Mouse (Mus musculus): ENCODE measurements at regions not wholly inside any gene's neighbourhood (a gene's known extent, or its start where the extent isn't known, plus 50 kb on each side); places are given as distances from the start of the nearest gene placed in this dataset.

DNA sequence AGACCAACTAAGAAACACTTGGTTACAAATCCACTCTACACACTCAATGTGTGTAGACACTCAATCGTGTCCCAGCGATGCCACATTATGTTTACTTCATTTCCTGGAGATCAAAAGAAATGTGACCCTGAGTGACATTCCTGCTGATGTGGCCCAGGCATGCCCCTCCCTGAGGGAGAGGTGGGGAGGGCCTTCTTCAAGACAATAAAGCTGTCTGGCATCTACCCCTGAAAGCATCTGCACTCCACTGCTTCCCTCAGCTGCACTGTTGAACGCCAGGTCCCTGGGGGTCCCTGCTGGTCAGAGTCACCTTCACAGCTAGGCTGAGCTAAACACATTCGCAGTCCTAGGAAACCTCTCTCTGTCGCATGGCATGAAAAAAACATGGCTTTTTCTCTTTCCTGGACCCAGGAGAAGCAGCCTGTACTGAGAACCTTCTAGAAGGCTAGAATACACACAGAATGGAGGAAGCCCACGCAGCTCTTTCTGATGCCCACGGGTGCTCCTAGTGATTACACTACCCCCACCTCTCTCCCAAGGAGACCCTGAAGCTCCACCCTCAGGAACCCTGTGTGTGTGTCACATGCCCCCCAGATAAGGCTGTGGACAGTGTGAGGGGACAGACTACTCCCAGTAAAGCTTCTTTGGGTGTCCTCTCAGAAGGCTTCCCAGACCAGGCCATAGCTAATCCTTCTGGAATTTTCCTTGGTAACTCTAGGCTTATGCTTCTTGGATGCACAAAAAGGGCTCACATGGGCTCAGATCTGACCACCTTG lies 61.8 kb upstream of the Cpeb4 start:
- DNase-seq: peak; percentile 4
- TF ChIP-seq CTCF (IDR thresholded peaks at IDR 0.05; ENCODE audit: insufficient read depth, low read length) (no peak), POLR2A (IDR thresholded peaks at IDR 0.05; ENCODE audit: borderline replicate concordance, extremely low read depth, low read depth, low read length) (no peak)
- no peak overlapping the region for H3K4me3 ChIP-seq (replicated peaks; ENCODE audit: extremely low read depth, low read depth, low read length)
- peaks cover 20% of the 10 kb centered on the region for H3K4me1 ChIP-seq (ENCODE audit: control insufficient read depth, insufficient read depth, low read length)
- 55% methylated on average over 7 of the region's 7 CpGs for WGBS

DNA sequence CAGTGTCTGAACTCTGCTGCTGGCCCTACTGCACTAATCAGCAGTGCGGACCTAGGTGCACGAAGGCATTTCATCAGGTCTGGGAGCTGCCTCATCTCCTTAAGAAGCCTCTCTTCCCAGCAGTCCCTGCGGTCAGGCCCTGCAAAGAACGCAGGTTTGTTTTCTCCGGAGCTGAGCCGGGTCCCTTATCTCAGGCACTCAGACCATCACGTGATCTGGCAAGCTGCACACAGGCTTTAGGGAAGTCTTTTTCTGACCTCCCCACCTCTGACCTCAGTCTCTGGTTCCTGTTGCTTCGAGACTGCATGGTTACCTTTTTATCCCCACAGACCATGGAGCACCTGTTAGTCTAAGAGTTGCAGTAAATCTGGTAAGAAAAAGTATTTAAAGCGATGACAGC lies 59.8 kb upstream of the Cpeb4 start:
- 32% methylated on average over 9 of the region's 9 CpGs for WGBS
- DNase-seq: peak; percentile 42
- H3K4me1 ChIP-seq (ENCODE audit: control insufficient read depth, insufficient read depth, low read length): peaks cover 20% of the 10 kb centered on the region
- TF ChIP-seq CTCF (IDR thresholded peaks at IDR 0.05; ENCODE audit: insufficient read depth, low read length) (no peak), POLR2A (IDR thresholded peaks at IDR 0.05; ENCODE audit: borderline replicate concordance, extremely low read depth, low read depth, low read length) (no peak)
- H3K4me3 ChIP-seq (replicated peaks; ENCODE audit: extremely low read depth, low read depth, low read length): no peak overlapping the region

DNA sequence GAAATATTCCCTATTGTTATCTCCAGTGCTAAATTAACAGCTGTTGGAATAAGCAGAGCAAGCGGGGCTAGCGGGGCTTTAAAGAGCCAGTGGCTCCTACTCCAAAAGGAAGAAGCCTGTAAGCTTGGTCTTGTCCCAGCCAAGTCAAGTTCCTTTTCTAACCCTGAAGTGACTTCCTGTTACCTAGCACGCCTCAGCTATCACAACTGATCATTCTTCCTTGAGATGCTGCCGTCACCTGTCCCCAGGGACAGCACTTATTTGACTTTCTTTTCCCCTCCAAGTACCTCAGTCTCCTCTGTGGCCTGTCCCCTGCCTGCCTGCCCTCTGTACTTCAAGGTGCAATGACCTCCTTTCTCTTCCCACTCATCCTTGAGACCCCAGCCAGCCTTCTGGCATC lies 57.4 kb upstream of the Cpeb4 start:
- 61% methylated on average over 4 of the region's 4 CpGs for WGBS
- no peak for DNase-seq
- Histone ChIP-seq H3K4me1 (ENCODE audit: control insufficient read depth, insufficient read depth, low read length) (peaks cover 5% of the 10 kb centered on the region), H3K4me3 (replicated peaks; ENCODE audit: extremely low read depth, low read depth, low read length) (no peak overlapping the region)
- TF ChIP-seq CTCF (IDR thresholded peaks at IDR 0.05; ENCODE audit: insufficient read depth, low read length) (no peak), POLR2A (IDR thresholded peaks at IDR 0.05; ENCODE audit: borderline replicate concordance, extremely low read depth, low read depth, low read length) (no peak)

DNA sequence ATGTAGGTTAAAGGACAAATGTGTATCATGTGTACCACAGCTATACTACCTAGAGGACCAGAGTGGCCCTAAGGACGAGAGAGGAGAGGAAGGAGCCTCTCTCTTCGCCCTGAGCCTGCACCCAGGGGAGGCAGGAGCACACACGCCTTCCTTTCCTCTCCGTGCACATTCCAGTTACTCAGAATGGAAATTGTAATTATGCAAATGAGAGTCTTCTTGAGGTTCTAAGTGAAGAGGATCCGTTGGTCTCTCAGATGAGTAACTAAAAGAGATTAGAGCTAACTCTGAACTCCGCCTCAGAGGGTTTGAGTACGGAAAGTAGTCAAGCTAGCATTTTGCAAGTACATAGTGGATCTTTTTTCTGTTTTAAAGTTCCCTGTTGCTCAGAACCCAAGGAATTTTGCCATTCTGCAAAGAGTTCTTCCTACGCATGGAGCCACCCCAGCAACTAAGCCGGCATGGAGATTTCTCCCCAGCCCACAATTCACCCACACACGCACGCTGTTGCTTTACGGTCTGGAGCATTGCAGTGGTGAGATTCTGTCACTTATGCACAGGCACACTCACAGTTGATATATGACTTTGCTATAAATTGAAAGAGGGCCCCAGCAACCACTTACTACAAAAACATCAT lies 56.0 kb upstream of the Cpeb4 start:
- no peak for DNase-seq
- H3K4me3 ChIP-seq (replicated peaks; ENCODE audit: extremely low read depth, low read depth, low read length): no peak overlapping the region
- no peak for TF ChIP-seq POLR2A (IDR thresholded peaks at IDR 0.05; ENCODE audit: borderline replicate concordance, extremely low read depth, low read depth, low read length)
- TF ChIP-seq CTCF (IDR thresholded peaks at IDR 0.05; ENCODE audit: insufficient read depth, low read length): no peak
- 86% methylated on average over 12 of the region's 12 CpGs for WGBS
- peaks cover 7% of the 10 kb centered on the region; the same call in 1 of the 2 replicates for H3K4me1 ChIP-seq (ENCODE audit: control insufficient read depth, insufficient read depth, low read length)

DNA sequence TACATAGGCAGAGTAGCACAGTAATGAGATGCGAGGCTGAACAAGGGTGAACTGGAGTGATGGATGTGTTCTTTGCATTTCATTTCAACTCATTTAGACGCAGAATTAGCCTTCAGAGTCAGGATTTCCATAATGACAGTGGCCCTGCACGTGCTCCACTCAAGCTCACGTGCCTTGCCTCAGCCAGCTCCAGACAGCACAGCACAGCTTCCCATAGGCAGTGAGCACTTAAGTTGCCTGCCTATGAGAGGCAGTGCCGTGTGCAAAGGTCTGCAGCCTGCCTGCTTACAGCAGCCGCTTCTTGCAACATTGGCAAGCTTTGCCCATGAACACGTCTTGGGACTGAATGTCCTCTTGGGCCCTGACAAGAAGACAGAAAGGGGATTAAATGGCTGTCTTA lies 54.0 kb upstream of the Cpeb4 start:
- no peak overlapping the region for H3K4me3 ChIP-seq (replicated peaks; ENCODE audit: extremely low read depth, low read depth, low read length)
- TF ChIP-seq POLR2A (IDR thresholded peaks at IDR 0.05; ENCODE audit: borderline replicate concordance, extremely low read depth, low read depth, low read length) (no peak), CTCF (IDR thresholded peaks at IDR 0.05; ENCODE audit: insufficient read depth, low read length) (no peak)

DNA sequence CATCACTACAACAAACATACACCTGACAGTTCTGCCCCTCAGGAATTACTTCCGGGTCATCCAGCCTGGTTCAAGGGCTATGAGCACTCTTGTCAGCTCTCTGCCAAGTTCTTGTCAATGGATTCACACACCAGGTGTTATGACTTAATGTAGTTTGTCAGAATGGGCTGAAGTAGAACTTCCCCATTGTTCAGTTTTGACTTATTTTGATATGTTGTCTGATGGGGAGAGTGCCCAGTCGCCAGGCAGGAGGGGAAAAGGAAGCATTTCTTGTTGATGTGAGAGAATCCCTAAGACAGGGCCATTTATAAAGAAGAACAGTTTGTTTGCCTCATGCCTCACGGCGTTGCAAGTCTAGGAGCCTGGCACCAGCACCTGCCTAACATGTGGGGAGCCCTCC lies 52.0 kb upstream of the Cpeb4 start:
- WGBS: 61% methylated on average over 4 of the region's 4 CpGs
- no peak for TF ChIP-seq CTCF (IDR thresholded peaks at IDR 0.05; ENCODE audit: insufficient read depth, low read length)
- TF ChIP-seq POLR2A (IDR thresholded peaks at IDR 0.05; ENCODE audit: borderline replicate concordance, extremely low read depth, low read depth, low read length): no peak
- no peak for DNase-seq

More for the DNA sequence above, 54.0 kb upstream of the Cpeb4 start:
- no peak for DNase-seq
- 71% methylated on average over 7 of the region's 7 CpGs for WGBS
- H3K4me1 ChIP-seq (ENCODE audit: control insufficient read depth, insufficient read depth, low read length): peaks cover 10% of the 10 kb centered on the region

DNA sequence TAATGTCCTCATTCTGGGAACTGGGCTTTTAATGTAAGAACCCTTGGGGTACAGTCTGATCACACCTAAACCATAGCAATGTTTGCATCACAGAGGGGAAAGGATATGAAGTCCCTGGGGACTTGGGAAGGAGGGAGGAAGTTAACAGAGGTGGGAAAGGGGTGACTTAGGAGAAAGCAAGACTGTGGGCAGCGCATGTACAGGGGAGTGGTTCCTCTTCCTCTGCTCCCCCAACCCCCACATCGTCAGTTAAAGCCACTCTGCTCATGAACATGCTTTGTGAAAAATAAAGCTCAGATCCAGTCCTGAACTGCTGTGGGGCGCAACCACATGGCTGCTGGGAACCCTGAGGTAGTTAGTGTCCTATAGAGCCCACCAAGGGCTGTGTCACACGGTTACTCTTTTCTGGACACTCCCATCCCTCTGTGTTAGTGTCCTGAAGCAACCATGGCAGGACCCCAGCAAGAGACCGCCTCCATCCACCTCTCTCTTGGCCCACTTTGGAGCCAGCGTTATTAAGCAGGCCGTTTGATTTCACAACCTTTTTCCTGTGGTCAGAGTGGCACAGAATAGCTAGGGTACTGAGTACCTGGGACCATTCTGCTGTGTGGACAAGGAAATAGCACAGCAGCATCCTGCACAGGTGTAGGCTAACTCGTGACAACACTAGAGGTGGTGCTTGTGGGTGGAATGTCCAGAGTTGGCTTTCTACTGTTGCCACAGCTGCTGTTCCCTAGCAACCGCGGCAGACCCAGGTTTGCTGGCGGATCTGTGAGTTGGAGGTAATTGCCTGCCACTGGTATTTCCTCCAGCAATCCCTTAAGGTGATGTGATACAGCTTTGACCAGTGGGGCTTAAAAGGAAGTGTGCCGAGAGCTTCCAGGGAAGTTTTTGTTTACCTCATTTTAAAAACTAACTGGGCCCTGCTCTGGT lies 50.3 kb upstream of the Cpeb4 start:
- TF ChIP-seq CTCF (IDR thresholded peaks at IDR 0.05; ENCODE audit: insufficient read depth, low read length) (no peak), POLR2A (IDR thresholded peaks at IDR 0.05; ENCODE audit: borderline replicate concordance, extremely low read depth, low read depth, low read length) (no peak)
- DNase-seq: peak; percentile 66
- Histone ChIP-seq H3K4me3 (replicated peaks; ENCODE audit: extremely low read depth, low read depth, low read length) (no peak overlapping the region), H3K4me1 (ENCODE audit: control insufficient read depth, insufficient read depth, low read length) (peaks cover 12% of the 10 kb centered on the region)
- WGBS: 40% methylated on average over 12 of the region's 12 CpGs

More for the DNA sequence above, 52.0 kb upstream of the Cpeb4 start:
- Histone ChIP-seq H3K4me3 (replicated peaks; ENCODE audit: extremely low read depth, low read depth, low read length) (no peak overlapping the region), H3K4me1 (ENCODE audit: control insufficient read depth, insufficient read depth, low read length) (peaks cover 12% of the 10 kb centered on the region)
